Mouse (Mus musculus) cerebellum, postnatal 10 days (tissue): ENCODE results near the gene Tmsb15l.
"Not testable (repeated sequence)": the region's sequence is repeated elsewhere in the genome, so short reads cannot be mapped to it uniquely, and the experiment has no call there.

Experiments
- DNase-seq, 2 experiments: peaks; one replicate each; pipeline ENCODE4 v3.0.0; 2021; ENCODE audit warnings: mixed read lengths in 2 of 2

The Tmsb15l gene

DNA sequence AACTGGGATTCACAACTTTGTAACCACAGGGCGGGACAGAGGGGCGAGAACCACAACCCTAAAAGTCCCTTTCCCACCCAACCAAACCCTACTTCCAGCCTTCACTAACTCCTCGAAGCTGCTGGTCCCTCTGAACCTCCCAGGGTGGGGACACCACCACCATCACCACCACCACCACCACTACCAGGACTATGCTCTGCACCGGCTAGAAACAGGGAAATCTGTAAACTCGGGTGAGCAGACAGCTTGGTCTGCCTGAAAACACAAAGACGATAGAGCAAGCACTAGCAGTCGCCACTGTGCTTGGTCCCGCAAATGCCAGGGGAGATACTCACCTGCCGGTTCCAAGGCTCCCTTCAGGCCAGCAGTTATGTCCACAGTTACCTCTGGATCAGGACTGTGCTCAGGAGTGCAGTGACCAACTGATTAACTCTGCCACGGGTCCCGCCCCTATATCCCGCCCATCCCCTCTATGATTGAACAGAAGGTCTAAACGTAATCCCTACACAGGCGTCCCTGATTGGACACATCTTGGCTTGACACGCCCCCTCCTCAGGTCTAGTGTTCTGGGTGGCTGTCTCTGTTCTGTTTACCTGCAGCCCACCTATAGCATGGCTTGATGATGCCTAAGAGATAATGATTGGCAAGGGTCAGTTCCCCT, at the start of gene Tmsb15l, which contains the start of gene Tmsb15b1:
TSS of gene Tmsb15l (minus strand) at position 446 of the 661 bp plus-strand sequence.
TSS of gene Tmsb15b1 (minus strand) at position 451 of the 661 bp plus-strand sequence.
- DNase-seq = peak; percentile 72 to 81

GRCm38 (mm10) chrX:137019310-137019709, 42.6 kb upstream of the Tmsb15l start:
- peak; percentile 81 to 86 for DNase-seq

GRCm38 (mm10) chrX:137017668-137018067, 41.0 kb upstream of the Tmsb15l start:
- no peak for DNase-seq

- DNase-seq = peak; percentile 72 to 75
Measured at GRCm38 (mm10) chrX:137015099-137015709, 38.5 kb upstream of the Tmsb15l start.

DNA sequence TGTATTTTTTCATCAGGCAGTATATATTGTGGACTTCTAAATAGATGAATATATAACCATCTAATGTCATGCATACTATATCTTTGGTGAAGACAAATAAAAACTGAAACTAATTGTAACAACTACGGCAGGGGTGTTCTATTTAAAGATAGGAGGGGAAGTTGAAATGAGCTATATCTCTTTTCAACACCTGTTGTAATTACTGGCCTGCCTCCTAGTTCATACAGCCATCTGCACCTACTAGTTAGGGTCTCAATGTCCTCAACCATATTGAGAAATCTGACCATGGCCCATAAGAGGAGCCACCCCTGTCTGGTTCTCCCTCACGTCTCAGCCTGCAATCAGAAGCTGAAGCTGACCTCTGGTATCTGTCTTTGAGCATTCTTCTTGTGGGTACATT, 19.6 kb upstream of the Tmsb15l start:
- no peak for DNase-seq

DNA sequence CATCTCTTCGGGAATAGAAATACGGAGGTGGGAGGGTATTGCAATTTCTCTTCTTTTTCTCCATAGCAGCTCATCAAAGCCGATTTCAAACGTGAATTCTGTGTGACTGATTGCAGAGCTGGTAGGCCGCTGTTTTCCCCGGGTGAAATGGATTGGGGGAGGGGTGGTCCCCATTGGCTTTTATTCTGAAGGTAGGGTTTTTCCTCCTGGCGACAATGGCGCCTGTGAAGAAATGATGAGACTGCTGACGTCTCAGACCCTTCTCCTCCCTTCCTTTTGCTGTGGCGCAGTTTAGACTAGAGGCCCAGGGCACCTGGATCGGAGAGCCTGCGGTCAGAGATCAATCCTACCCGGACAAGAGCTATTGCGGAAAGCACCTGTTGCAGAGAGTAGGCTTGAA, 17.0 kb upstream of the Tmsb15l start:
- DNase-seq = peak; percentile 50 to 70

GRCm38 (mm10) chrX:136992978-136993547, 16.4 kb upstream of the Tmsb15l start, which contains the start of gene Zcchc18:
Gene Zcchc18 (plus strand): TSS chrX:136993155.
- peak; percentile 88 to 92 for DNase-seq

DNA sequence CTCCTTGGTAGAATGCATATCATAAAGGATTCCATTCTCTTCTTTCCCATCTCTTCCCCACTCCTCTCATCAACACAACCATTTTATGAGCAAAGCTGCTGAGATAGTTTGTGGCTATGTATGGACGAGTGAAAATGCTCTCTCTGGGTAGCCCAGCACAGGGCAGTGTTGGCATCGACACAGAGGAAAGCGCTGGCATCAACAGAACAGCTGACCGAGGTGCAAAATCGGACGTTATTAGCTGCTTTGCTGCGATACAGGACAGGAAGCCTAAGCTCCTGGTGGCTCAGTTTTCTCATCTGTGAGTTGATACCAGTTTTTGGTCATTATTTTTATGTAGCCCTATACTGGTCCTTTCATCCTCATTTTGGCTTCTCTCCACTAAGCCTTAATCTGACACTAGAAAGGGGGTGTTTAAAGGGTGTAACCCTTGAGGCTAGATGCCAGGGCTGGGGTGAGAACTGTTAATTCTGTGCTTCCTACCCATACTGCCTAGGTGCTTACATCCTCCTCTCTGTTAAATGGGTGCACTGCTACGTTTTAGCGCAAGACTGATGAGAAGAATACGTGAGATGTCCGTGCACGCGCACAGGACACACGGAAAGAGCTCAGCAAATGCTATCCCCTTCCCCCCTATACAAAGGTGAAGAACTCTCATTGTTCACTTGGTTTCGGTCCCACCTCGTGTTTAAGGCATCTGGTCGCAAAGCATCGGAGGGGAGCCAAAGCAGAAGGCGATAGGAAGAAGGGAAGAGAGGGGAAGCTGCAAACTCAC, 15.7 kb upstream of the Tmsb15l start:
- peak; percentile 40 to 55 for DNase-seq

DNA sequence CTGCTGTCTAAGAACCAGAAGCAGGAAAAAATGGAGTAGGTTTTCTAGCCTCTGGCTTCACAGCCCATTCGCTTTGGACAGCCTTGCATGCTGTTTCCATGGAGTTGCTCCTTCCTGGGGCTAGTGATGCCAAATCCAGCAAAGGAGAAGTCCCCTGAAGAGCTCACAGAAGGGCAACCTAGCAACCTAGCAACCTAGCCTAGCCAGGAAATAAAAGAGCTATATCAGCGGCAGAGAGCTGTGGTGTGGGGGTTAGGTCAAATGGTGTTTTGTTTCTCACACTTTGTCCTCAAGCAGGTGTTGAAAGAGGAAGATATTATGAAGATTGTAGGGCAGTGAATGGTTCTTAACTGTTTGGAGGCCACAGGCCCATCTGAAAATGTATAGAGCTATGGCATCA, 14.6 kb upstream of the Tmsb15l start:
- peak; percentile 20 to 27 for DNase-seq

DNA sequence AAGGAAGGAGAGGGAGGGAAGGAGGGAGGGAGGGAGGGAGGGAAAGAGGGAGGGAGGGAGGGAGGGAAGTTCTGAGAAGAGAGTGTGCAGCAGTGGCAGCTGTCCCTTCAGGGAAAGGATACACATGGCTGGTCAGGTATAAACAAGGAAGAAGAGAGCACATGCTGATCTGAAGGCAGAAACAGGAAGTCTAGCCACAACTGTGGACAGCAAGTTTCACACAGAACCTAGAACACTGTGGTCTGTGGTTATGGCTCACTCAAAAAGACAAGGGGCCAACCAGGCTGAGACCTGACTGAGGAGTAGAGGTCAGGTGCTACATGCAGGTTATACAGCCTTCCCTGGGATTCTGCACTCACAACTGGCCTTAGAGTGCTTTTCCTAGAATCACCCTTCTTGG, 9.4 kb upstream of the Tmsb15l start:
- DNase-seq = no peak

DNA sequence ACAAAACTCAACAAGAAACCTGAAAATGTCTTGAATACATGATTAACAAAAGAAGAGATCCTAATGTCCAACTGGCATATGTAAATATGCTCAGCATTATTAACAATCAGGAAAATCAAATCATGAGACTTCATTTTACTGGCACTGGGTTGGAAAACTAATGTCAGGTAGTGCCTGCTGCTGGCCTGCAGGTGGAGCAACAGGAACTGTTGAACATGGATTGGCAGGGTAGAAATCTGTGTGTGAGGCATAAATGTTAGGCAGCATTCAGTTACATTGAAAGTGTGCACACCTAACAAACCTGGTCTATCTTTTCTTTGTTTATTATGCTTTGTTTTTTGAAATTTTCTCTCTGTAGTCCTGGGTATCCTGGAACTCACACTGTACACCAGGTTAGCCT, 1.9 kb upstream of the Tmsb15l start:
- DNase-seq = peak; percentile 36 to 40

DNA sequence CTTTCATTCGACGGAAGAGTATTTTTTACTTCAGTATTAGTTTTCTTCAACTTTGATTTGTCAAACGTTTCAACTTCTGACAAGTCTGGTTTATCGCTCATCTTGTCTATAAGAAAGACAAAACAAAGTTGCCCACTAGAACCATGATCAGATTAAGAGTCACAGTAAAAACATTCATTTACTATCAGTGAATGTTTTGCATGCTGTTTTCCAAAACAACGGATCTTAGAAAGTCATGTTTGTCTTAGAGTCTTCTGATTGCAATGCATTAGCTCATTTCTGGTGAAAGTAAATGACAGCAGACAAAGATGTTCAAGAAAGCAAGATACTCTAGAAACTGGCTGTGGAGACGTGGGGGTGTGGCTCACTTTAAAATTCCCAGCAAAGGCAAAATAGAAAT, 1.3 kb downstream of the Tmsb15l start, which contains the start of gene Tmsb15b2:
TSS of gene Tmsb15b2 (minus strand) at position 101 of the 400 bp plus-strand sequence.
- DNase-seq = not testable (repeated sequence)

DNA sequence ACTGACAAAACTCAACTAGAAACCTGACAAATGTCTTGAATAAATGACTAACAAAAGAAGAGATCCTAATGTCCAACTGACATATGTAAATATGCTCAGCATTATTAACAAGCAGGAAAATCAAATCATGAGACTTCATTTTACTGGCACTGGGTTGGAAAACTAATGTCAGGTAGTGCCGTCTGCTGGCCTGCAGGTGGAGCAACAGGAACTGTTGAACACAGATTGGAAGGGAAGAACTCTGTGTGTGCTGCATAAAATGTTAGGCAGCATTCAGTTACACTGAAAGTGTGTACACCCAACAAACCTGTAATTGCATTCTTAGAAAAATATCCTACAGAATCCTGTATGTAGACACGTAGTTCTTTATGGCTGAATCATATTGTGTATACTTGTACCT, 17.0 kb downstream of the Tmsb15l start:
- DNase-seq = peak; percentile 33 to 54

- DNase-seq = not testable (repeated sequence)
Measured at GRCm38 (mm10) chrX:136958300-136958699, 18.4 kb downstream of the Tmsb15l start.

- DNase-seq = peak; percentile 84 to 95
Measured at GRCm38 (mm10) chrX:136957583-136958279, 18.9 kb downstream of the Tmsb15l start.

- DNase-seq = no peak
Measured at GRCm38 (mm10) chrX:136937985-136938384, 38.7 kb downstream of the Tmsb15l start.

- DNase-seq = no peak
Measured at GRCm38 (mm10) chrX:136927031-136927430, 49.6 kb downstream of the Tmsb15l start, which contains the start of gene H2bfm. Gene H2bfm (plus strand): TSS chrX:136927325.

DNA sequence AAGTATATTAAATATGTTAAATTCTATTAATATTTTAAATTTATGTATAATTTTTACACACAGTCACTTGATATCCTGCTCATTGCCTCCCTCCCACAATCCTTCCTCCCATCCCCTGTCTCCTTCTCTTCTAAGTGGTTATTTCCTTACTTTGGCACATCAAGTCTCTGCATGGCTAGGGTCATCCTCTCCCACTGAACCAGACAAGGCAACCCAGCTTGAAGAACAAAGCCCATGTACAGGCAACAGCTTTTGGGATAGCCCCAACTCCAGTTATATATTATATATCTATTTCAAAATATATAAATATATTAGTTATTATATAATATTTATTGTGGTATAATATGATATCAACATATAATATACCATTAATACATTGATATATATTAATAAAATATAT, 50.8 kb downstream of the Tmsb15l start:
- no peak for DNase-seq
